Mouse (Mus musculus) megakaryocyte-erythroid progenitor cell, adult 5-6 weeks (primary cell): ENCODE measurements around the gene Ncoa1. TPM values are rescaled to one million over a fixed set of nuclear protein-coding genes. Genes with fewer than 3 reads are reported as not detected.
"Not testable (repeated sequence)": the region's sequence is repeated elsewhere in the genome, so short reads cannot be mapped to it uniquely, and the experiment has no call there.

Experiments used
- ATAC-seq: replicated peaks from 2 replicates; pipeline ENCODE4 v1.8.0; 2016; ENCODE audit warnings: mild to moderate bottlenecking, inconsistent platforms; ENCODE audit not compliant: severe bottlenecking, poor library complexity, low FRiP score, low TSS enrichment
- total RNA-seq, 2 experiments: library from RNA; stranded (forward) in 1 of 2; stranded (reverse) in 1 of 2; fragments of 200-1000, 215-1000 nt in 1 of 2; fragments of >200 nt in 1 of 2; fragmentation: Nextera tagmentation in 1 of 2; gene quantifications; 2 replicates each; pipeline ENCODE4 v1.2.3; 2014 to 2017

The Ncoa1 gene
- total RNA-seq, 2 experiments from 2014 or later = 11.2 to 11.9 TPM

- ATAC-seq = no peak
Observed at GRCm38 (mm10) chr12:4477941-4478795, 1.2 kb upstream of the Ncoa1 start.

GRCm38 (mm10) chr12:4476291-4476831 is 621 bp downstream of the Ncoa1 start:
- ATAC-seq = peak; percentile 32

GRCm38 (mm10) chr12:4475251-4475993 is 1.6 kb downstream of the Ncoa1 start:
- ATAC-seq = no peak

GRCm38 (mm10) chr12:4469115-4469514 is 7.9 kb downstream of the Ncoa1 start:
- no peak for ATAC-seq

GRCm38 (mm10) chr12:4463701-4464100 is 13.3 kb downstream of the Ncoa1 start:
- no peak for ATAC-seq

GRCm38 (mm10) chr12:4462420-4462819 is 14.6 kb downstream of the Ncoa1 start:
- ATAC-seq = no peak

- ATAC-seq = peak; percentile 63; the same call in 1 of the 2 replicates
Observed at GRCm38 (mm10) chr12:4460990-4461389, 16.0 kb downstream of the Ncoa1 start.

GRCm38 (mm10) chr12:4454956-4455565 is 21.9 kb downstream of the Ncoa1 start:
- ATAC-seq = peak; percentile 41; the same call in 1 of the 2 replicates

- peak; percentile 79 for ATAC-seq
Observed at GRCm38 (mm10) chr12:4454248-4454647, 22.7 kb downstream of the Ncoa1 start.

GRCm38 (mm10) chr12:4452233-4452632 is 24.7 kb downstream of the Ncoa1 start:
- ATAC-seq = no peak

- not testable (repeated sequence) for ATAC-seq
Observed at GRCm38 (mm10) chr12:4450485-4450884, 26.5 kb downstream of the Ncoa1 start.

GRCm38 (mm10) chr12:4448076-4448589 is 28.8 kb downstream of the Ncoa1 start:
- ATAC-seq = no peak

- ATAC-seq = no peak
Observed at GRCm38 (mm10) chr12:4444946-4445345, 32.0 kb downstream of the Ncoa1 start.

- ATAC-seq = no peak
Observed at GRCm38 (mm10) chr12:4441451-4441850, 35.5 kb downstream of the Ncoa1 start.

GRCm38 (mm10) chr12:4436198-4436597 is 40.8 kb downstream of the Ncoa1 start:
- no peak for ATAC-seq

- no peak for ATAC-seq
Observed at GRCm38 (mm10) chr12:4433549-4433948, 43.4 kb downstream of the Ncoa1 start.

GRCm38 (mm10) chr12:4431978-4432377 is 45.0 kb downstream of the Ncoa1 start:
- peak; percentile 95 for ATAC-seq

- no peak for ATAC-seq
Observed at GRCm38 (mm10) chr12:4430061-4430825, 46.7 kb downstream of the Ncoa1 start.

GRCm38 (mm10) chr12:4418824-4419223 is 58.2 kb downstream of the Ncoa1 start:
- ATAC-seq = no peak
